Mouse (Mus musculus) A20 (cell line): ENCODE results near the gene Syngr2.
"Not testable (repeated sequence)": the region's sequence is repeated elsewhere in the genome, so short reads cannot be mapped to it uniquely, and the experiment has no call there.

Source experiments
- DNase-seq: peaks from one replicate; pipeline ENCODE4 v3.0.0-alpha.2; 2011; ENCODE audit warnings: low read depth, low spot score

The Syngr2 gene

DNA sequence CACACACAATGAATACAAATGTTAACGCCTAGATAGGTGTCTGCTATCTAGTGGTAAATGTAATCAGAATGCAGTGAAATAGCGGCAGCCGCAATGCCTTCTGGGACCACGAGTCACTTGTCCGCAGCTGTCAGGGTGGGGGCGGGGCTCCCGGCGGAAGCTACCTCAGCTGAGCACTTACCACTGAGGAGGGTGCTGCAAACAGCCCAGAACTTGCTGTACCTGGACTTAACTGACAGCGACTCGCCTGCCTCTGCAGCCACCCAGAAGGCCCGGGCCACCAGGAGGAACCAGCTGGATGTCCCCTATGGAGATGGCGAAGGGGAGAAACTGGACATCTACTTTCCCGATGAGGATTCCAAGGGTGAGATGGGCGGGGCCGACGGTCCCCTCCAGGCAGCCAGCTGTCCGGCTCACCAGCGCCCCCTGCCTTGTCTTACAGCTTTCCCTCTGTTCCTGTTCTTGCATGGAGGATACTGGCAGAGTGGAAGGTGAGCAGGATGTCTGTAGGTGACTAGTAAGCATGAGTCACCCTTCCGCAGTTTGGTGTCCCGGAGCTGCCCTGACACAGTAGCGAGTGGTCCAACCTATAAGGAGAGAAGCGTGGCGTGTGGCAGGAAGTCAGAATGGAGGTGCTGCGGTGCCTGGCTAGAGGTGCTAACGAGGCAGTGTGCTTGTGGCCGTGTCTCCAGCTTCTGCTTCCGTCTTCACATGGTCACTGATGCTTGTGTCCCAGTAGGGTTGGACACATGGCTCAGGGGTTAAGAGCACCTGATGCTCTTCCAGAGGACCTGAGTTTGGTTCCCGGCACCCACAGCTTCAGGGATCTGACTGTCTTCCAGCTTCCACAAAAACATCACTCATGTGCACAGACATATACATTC, 22.9 kb downstream of the Syngr2 start:
- peak; percentile 98 for DNase-seq

DNA sequence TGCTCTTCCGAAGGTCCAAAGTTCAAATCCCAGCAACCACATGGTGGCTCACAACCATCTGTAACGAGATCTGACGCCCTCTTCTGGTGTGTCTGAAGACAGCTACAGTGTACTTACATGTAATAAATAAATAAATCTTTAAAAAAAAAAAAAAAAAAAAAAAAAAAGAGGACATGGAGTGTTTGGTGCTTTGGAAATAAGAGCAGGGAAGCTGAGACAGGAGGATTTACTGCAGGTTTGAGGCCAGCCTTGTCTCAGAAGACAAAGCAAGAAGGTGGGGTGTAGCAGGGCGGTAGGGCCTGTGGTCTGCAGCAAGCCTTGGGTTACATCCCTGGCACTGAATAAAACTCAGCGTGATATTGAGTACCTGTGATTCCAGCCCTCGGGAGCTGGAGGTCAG, 24.0 kb downstream of the Syngr2 start:
- DNase-seq, result not testable (repeated sequence)

DNA sequence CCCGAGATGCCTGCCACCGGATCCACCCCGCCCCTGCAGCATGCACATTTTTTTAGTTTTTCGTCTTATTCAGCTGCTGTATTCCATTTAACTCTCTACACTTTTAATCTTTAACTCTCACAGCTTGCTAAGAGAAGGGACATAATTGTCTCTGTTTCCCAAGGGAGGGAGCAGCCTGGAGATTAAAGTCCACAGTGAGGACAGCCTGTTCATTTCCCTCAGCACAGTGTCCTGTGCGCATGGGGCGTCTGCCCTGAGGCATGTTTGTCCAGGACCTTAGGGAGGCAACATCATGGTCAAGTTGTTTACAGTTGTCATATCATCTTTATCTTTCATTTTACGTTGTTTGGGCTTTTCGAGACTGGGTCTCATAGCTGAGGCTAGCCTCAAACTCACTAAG, 24.6 kb downstream of the Syngr2 start:
- no peak for DNase-seq

DNA sequence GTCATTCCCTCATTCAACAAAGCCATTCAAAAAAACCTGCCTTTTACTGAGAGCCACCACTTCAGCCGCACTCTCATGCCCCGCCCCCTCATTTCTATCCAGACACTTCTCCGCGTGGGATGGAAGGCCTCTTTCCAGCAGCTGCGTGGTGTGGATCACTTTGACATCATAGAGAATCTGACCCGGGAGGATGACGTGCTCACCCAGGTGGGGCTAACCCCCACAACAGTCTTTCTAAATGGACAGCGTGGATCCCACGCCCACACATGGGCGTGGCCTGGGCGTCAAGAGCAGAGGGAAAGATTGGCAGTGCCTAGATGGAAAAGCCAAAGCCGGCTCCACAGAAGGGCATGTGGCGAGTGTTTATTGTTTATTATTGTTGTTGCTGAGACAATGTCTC, 26.8 kb downstream of the Syngr2 start:
- no peak for DNase-seq

DNA sequence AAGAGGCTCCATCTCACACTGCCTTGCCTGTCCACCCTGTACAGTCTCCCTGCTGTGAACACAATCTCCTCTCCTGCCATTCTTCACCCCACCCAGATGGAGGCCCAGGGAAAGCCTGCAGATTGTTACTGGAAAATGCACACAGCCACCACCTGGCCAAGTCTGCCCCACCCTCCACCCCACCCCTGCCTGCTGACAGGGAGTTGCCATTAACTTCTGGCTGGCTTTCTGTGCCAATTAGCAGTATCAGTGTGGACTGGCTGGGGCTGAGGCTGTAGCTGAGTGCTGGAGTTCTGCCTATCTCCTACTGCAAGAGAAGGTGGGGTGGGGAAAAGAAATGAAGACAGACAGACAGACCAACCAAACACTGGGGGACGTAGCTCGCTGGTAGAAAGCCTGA, 29.1 kb downstream of the Syngr2 start:
- DNase-seq, result no peak

DNA sequence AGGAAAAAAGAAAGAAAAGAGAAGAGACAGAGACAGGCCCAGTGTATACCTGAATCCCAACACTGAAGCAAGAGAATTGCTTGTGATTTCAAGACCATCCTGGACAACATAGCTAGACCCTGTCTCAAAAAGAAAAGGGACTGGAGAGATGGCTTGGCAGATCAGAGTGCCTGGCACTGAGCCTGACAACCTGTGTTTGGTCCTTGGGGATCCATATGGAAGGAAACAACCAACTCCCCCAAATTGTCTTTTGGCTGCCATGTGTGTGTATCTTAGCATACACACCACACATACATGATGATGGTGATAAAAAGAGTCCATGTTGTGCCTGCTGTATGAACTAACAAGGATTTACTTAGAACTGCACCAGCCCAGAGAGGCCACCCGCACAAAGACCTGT, 29.6 kb downstream of the Syngr2 start:
- no peak for DNase-seq

DNA sequence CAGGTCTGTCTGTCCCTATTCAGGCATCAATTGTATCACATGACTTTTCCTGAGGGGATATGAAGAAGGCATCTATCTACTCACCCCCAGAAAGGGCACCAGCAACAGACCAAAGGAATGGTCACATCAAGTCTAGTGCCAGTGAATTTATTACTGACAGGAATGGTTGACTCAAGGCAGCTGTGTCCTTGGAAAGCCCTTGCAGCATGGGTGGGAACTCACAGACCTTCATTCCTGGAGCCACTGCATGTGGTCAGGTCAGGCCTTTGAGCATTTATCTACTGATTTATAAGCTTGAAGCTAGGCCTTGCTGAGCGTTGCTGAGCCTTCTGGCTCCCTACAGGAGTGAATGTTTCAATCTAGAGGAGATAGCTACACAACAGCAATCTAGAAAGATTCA, 31.4 kb downstream of the Syngr2 start:
- no peak for DNase-seq

DNA sequence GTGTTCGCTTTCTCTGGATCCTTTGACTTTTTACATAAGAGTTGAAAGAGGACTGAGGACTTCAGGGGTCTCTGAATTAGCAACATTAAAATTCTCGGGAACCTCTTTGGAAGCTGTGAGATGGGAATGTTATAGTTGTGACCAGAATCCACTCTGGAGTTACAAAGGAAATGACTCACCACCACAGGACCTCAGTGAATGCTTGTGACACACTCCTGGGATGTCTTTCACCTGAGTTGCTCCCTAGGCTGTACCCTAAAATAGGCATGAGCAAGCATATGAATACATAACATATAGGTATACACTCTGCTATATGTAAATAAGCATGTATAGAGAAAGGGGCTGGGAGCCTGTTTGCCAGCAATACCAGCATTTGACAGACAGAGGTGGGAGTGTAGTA, 34.0 kb downstream of the Syngr2 start:
- DNase-seq, result no peak

DNA sequence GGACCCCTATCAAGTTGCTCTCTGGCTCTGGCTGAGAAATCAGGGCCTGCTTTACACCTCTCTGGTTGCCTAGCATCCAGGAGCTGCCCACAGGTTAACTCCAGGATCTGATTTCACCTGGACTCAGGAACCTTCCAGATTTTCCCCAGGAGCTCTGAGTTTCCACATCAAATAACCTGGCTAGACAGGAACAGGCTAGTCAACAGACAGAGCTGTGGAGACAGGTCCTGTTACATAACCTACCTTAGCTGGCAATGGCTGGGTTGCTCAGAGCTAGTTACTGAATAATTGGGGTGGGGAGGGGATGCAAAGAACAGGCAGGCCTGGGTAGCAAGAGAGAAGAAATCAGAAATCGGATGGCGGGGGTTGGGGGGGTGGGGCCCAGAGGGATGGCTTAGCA, 35.5 kb downstream of the Syngr2 start:
- no peak for DNase-seq

DNA sequence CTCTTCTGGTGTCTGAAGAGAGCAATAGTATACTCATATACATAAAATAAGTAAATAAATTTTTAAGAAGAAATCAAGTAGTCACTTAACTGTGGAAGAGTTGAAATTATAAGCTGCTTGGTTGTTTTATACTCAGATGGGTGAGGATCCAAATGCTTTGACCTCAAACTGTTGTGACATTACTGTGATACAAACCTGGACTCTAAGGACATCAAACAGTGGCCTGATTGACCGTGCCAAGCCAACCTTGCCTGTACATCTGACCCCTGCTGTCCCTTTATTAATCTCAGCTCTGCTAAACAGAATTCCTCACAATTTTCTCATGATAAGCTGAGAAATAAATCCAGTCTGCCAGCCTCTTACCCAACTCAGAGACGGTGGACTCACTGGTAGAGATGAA, 36.2 kb downstream of the Syngr2 start:
- no peak for DNase-seq

DNA sequence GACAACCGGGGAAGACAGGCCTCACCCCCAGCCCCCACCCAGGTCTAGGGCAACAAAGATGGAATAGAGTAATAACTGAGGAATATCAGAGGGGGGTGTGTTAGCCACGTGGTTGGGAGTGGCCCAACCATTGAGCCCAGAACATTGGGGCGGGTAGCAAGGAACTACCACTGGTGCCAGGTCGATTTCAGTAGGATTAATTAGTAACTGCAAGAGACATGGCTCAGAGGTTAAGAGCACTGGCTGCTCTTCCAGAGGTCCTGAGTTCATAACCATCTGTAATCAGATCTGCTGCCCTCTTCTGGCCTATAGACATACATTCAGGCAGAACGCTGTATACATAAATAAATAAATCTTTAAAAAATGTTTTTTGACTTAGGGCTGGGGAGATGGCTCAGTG, 37.2 kb downstream of the Syngr2 start:
- DNase-seq, result peak; percentile 57

DNA sequence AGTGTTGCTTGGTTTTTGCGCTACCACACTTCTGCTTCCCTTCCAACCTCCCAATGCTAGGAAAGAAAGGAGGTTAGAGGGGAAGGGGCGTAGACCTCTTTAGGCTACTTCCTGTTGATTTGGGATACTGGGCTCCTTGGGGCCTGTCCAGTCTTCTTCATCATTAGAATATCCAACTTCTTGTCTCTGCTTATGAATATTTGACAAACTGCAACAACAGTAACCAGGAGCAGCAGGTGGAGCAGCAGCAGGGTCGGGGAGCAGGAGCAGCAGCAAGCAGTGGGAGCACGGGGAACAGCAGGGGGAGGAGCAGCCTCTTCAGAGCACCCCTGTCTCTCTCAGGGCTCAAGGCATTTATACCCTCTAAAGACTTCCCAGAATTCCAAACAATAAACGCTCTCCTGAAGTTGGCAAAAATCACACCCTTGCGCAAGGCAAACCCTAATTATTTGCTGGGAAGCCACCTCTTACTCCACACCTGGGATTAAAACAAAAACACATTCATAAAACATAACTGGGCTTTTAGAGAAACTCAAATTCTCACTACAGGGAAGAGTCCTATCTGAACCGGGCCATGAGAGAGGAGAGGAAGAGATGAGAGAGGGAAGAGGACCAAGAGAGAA, 38.2 kb downstream of the Syngr2 start:
- DNase-seq, result peak; percentile 23

DNA sequence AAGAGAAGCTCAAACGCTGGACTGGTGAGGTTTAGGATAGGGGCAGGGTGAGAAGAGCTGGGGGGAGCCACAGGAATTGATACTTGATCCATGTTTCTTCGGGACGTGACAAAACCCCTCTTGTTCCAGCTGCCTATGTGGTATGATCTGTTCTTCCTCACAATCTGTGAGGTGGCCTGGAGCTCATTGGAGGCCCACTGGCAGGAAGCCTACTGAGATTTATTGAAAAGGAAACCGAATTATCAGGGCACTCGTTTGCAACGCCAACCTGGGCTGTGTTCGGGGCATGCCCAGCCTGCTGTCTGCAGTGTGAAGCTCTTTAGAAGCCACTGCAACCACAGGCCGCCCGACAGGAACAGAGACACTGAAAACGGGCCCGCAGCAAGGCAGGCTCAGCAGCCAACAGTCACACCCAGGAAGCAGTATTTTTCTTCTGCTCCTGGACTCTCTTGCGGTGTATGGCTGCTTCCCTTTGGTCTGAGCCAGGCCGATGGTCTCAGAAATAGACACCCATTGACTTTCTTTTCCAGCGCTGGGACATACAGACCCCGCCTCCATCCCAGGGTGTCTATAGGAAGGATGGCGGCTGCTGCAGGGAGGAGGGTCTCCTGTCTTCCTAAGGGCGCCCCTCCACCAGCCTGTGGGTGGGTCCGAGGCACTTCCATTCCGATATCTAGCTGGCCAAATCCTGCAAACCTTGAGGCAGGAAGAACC, 39.0 kb downstream of the Syngr2 start:
- DNase-seq, result peak; percentile 77

DNA sequence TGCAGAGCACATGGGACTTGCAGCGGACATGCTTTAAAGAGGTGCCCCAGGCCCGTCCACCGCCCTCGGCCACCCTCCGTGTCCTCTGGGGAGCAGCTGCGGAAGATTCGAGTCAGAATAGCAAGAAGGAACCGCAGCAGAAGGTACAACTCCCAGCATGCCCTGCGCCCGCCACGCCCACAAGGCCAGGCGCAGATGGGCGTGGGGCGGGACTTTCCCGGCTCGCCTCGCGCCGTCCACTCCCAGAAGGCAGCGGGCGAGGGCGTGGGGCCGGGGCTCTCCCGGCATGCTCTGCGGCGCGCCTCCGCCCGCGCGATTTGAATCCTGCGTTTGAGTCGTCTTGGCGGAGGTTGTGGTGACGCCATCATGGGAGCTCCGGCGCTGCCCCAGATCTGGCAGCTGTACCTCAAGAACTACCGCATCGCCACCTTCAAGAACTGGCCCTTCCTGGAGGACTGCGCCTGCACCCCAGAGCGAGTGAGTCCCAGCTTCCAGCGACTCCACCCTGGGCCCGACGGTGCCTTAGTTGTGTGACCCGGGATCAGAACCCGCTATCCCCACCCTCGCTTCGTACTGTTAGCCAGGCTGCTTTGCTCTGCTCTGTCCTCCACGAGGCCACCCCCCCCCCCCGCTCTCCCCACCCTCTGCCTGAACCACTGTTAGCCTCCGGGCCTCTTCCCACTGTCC, 39.7 kb downstream of the Syngr2 start, which contains the start of gene Birc5:
Gene Birc5, plus strand, starts transcription at position 267 of the 687 bp plus-strand sequence.
- DNase-seq, result peak; percentile 98

DNA sequence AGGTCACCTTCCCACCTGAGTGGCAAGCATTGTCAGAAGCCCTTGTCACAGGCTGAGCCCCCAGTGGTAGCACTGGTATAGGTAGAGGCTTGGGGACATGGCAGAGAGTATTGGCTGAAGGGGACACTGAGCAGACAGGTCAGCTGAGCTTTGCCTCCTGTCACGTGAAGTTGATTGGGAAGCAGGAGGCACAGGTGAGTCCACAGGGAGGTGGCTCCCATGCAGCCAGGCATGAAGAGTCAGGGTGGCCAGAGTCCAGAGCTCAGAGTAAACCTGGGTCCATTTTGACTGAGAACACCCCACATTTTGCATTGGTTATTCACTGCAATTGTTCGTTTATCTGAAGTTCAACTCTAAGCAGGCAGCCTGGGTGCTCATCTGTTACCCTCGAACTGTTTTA, 43.4 kb downstream of the Syngr2 start:
- DNase-seq, result no peak

DNA sequence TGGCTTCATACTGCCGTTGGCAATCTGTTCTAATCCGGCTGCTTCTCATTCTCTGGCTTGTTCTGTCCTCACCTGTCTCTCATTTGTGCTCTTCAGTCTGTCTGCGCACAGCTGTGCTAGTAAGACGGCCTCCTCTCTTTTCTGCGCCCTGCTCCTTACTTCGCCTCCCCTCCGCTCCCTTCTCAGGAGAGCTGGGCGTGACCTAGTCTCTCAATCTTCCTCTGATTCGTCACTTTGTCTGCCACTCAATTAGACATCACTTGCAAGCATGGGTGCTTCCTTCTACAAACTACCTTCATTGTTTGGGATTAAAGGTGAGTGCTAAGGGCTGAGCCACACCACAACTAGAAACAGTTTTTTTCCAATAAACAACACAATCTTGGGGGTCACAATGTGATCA, 44.8 kb downstream of the Syngr2 start:
- DNase-seq, result no peak

DNA sequence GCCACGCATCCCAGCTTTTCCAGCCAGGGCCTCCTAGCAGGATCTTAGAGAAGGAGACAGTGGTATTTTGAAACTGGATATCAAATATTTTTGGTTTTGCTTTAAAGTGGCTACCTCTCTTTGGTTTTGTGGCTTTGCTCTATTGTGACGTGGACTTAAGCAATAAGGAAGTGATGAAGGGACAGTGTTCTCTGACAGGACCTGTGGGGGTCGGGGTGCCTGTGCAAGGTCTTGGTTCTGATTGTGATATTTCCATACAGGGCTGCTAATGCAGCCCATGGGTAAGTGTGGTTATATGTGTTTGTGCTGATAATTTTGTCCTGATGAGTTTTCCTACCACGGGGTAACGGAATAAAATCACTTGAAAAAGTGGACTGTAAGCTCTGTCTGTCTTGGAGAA, 45.9 kb downstream of the Syngr2 start:
- no peak for DNase-seq

DNA sequence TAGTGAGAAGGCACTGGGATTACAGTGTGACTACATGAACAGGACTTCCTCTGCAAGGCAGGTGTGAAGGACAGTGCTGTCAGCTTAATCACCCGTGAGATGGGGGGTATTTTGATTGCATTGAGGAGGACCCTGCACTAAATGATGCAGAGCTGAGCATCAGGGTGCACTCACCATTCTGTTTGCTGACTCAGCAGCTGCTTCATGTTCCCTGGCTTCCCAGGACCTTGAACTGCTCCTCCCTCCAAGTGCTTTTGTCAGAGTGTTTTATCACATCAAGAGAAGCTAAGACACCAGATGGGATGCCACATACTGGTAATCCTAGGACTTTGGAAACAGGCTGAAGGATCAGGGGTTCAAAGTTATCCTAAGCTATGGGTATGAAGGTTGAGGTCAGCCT, 46.5 kb downstream of the Syngr2 start:
- DNase-seq, result no peak

DNA sequence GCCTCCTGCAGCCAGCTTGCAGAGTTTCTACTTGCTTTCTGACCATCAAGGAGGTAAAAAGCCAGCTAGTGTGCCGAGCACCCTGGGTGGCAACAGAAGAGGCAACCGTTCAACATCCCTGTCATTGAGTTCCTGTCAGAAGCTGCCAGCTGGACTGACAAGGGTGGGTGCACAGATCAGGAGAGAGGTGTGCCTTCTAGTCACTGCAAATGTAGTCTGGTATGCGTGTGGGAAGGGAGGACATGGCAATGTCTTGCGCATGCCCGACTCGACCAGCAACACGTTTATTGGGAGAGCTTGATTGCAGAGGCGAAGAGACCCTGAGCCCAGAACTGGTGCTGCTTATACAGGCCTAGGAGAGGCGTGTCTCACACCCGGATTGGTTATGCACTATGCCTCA, 48.0 kb downstream of the Syngr2 start:
- DNase-seq, result no peak

DNA sequence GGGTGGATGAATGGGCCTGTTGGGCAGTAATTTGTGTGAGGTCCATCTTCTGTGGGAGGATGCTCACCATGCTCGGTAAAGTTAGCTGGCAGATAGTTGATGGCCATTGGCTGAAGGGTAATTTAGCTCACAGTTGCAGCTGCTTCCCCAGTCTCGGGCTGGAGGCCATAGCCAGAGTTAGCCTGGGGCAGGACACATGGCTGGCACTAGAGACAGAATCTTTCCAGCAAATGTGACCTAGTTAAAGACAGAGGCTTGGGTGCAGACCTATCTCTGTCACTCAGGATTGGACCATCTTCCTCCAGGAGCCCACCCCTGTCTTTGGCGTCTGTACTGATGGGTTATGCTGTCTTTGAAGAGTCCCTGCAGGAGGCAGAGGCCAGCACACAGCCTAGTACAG, 48.9 kb downstream of the Syngr2 start:
- DNase-seq, result no peak

DNA sequence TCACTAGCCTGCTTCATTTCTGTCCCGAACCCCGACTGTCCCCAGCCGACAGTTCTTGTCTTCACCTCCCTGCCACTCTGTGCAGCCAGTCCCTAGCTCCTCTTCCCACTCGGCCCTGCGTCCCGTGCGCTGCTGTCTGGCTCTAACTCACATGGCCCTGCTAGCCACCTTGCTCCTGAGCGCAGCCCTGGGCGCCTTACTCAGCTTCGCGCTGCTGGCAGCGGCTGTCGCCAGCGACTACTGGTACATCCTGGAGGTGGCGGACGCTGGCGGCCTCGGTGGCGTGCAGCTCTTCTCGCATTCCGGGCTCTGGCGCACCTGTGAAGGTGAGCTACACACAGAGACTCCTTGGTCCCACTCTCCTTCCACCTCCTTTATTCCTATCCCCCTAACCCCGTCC, 51.1 kb downstream of the Syngr2 start, which contains the start of gene Tmem235:
Gene Tmem235, plus strand, starts transcription at position 152 of the 400 bp plus-strand sequence.
- DNase-seq, result no peak
